Mouse (Mus musculus): ENCODE data around the gene Vmn1r143. TPM values are rescaled to one million over a fixed set of nuclear protein-coding genes. Genes with fewer than 3 reads are reported as not detected.
"Not testable (repeated sequence)": the region's sequence is repeated elsewhere in the genome, so short reads cannot be mapped to it uniquely, and the experiment has no call there.

Vmn1r143 gene
- not detected in 2 replicates for polyA plus RNA-seq (2014; fragmentation: Nextera tagmentation; extraction: Ambion mirVana)

DNA sequence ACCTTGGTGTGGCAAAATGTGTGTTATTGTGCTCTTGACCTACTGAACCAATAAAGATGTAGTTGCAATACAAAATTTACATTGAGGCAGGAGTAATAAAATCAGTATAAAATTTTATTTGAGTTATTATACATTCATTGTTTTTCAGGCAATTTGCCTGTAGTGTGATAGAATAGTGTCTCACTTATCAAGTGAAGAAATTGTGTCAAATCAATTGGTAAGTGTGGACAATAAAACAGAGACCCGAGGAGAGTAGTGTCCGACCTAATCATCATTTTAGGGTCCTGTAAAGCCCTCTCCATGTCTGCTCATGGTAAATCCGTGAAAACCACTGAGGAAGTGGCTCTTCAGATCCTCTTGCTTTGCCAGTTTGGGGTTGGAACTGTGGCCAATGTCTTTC lies at the start of gene Vmn1r143:
Gene Vmn1r143, plus strand, starts transcription at position 301 of the 400 bp plus-strand sequence.
- not testable (repeated sequence) for H3K27me3 ChIP-seq (ENCODE audit: control insufficient read depth, insufficient read depth, low read length); DNase-seq (ENCODE audit: low spot score); H3K9me3 ChIP-seq (ENCODE audit: control insufficient read depth, low read length); ATAC-seq (ENCODE audit: insufficient number of reproducible peaks, low FRiP score, low TSS enrichment, low read depth); H3K4me3 ChIP-seq (ENCODE audit: low read depth, low read length); H3K4me1 ChIP-seq (ENCODE audit: control insufficient read depth, insufficient read depth, low read length); H3K36me3 ChIP-seq (ENCODE audit: control insufficient read depth, insufficient read depth, low read length); H3K9ac ChIP-seq (ENCODE audit: low read length); H3K27ac ChIP-seq (replicated peaks; ENCODE audit: low read depth, low read length); H3K4me2 ChIP-seq (ENCODE audit: low read depth, severe bottlenecking)
- no CpG with 5 or more reads among the region's 3 CpGs for WGBS

- H3K4me3 ChIP-seq (ENCODE audit: low read depth, low read length); H3K27ac ChIP-seq (replicated peaks; ENCODE audit: low read depth, low read length); ATAC-seq (ENCODE audit: insufficient number of reproducible peaks, low FRiP score, low TSS enrichment, low read depth); H3K4me2 ChIP-seq (ENCODE audit: low read depth, severe bottlenecking); DNase-seq (ENCODE audit: low spot score); H3K9me3 ChIP-seq (ENCODE audit: control insufficient read depth, low read length); H3K9ac ChIP-seq (ENCODE audit: low read length); H3K27me3 ChIP-seq (ENCODE audit: control insufficient read depth, insufficient read depth, low read length); H3K4me1 ChIP-seq (ENCODE audit: control insufficient read depth, insufficient read depth, low read length); H3K36me3 ChIP-seq (ENCODE audit: control insufficient read depth, insufficient read depth, low read length): not testable (repeated sequence)
- WGBS = no CpG with 5 or more reads among the region's 3 CpGs
These were observed 25.2 kb upstream of the Vmn1r143 start, which contains the start of gene Vmn1r142 for GRCm38 (mm10) chr7:22163935-22164334. TSS of gene Vmn1r142 (minus strand) at chr7:22164035.

- H3K36me3 ChIP-seq (ENCODE audit: control insufficient read depth, insufficient read depth, low read length); H3K9ac ChIP-seq (ENCODE audit: low read length); H3K4me2 ChIP-seq (ENCODE audit: low read depth, severe bottlenecking); H3K9me3 ChIP-seq (ENCODE audit: control insufficient read depth, low read length); ATAC-seq (ENCODE audit: insufficient number of reproducible peaks, low FRiP score, low TSS enrichment, low read depth); H3K4me3 ChIP-seq (ENCODE audit: low read depth, low read length); DNase-seq (ENCODE audit: low spot score); H3K27ac ChIP-seq (replicated peaks; ENCODE audit: low read depth, low read length); H3K27me3 ChIP-seq (ENCODE audit: control insufficient read depth, insufficient read depth, low read length); H3K4me1 ChIP-seq (ENCODE audit: control insufficient read depth, insufficient read depth, low read length): not testable (repeated sequence)
- WGBS = no CpG with 5 or more reads among the region's 2 CpGs
These were observed 12.0 kb downstream of the Vmn1r143 start, which contains the start of gene Gm8653 for GRCm38 (mm10) chr7:22201164-22201563. TSS of gene Gm8653 (minus strand) at chr7:22201264.

DNA sequence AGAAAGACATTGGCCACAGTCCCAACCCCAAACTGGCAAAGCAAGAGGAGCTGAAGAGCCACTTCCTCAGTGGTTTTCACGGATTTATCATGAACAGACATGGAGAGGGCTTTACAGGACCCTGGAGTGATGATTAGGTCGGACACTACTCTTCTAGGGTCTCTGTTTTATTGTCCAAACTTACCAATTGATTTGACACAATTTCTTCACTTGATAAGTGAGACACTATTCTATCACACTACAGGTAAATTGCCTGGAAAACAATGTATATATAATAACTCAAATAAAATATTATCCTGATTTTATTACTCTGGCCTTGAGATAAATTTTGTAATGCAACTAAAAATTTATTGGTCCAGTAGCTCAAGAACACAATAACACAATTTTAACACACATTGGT lies 40.2 kb downstream of the Vmn1r143 start, which contains the start of gene Gm8453:
Gene Gm8453, minus strand, starts transcription at position 101 of the 400 bp plus-strand sequence.
- ATAC-seq (ENCODE audit: insufficient number of reproducible peaks, low FRiP score, low TSS enrichment, low read depth); H3K4me1 ChIP-seq (ENCODE audit: control insufficient read depth, insufficient read depth, low read length); H3K9ac ChIP-seq (ENCODE audit: low read length); H3K9me3 ChIP-seq (ENCODE audit: control insufficient read depth, low read length); H3K36me3 ChIP-seq (ENCODE audit: control insufficient read depth, insufficient read depth, low read length); H3K4me3 ChIP-seq (ENCODE audit: low read depth, low read length); H3K27me3 ChIP-seq (ENCODE audit: control insufficient read depth, insufficient read depth, low read length); H3K27ac ChIP-seq (replicated peaks; ENCODE audit: low read depth, low read length); H3K4me2 ChIP-seq (ENCODE audit: low read depth, severe bottlenecking); DNase-seq (ENCODE audit: low spot score): not testable (repeated sequence)
- 49% methylated on average over 1 of the region's 2 CpGs for WGBS

Other genes with a start within 250 kb of the Vmn1r143 start
- not detected in 2 replicates for gene Vmn1r137, start 194.8 kb upstream of the Vmn1r143 start, polyA plus RNA-seq (2014; fragmentation: Nextera tagmentation; extraction: Ambion mirVana)
- gene Vmn1r138, start 160.5 kb upstream of the Vmn1r143 start, polyA plus RNA-seq (2014; fragmentation: Nextera tagmentation; extraction: Ambion mirVana) = not detected in 2 replicates
- not detected in 2 replicates for gene Gm6176, start 133.1 kb upstream of the Vmn1r143 start, polyA plus RNA-seq (2014; fragmentation: Nextera tagmentation; extraction: Ambion mirVana)
- not detected in 2 replicates for gene Vmn1r139, start 120.3 kb upstream of the Vmn1r143 start, polyA plus RNA-seq (2014; fragmentation: Nextera tagmentation; extraction: Ambion mirVana)
- not detected in 2 replicates for gene Gm16451, start 71.1 kb upstream of the Vmn1r143 start, polyA plus RNA-seq (2014; fragmentation: Nextera tagmentation; extraction: Ambion mirVana)
- gene Gm10666, start 54.6 kb upstream of the Vmn1r143 start, polyA plus RNA-seq (2014; fragmentation: Nextera tagmentation; extraction: Ambion mirVana) = not detected in 2 replicates
- gene Vmn1r142, start 25.3 kb upstream of the Vmn1r143 start, polyA plus RNA-seq (2014; fragmentation: Nextera tagmentation; extraction: Ambion mirVana) = not detected in 2 replicates
- not detected in 2 replicates for gene Gm8653, start 11.9 kb downstream of the Vmn1r143 start, polyA plus RNA-seq (2014; fragmentation: Nextera tagmentation; extraction: Ambion mirVana)
- gene Gm8453, start 40.1 kb downstream of the Vmn1r143 start, polyA plus RNA-seq (2014; fragmentation: Nextera tagmentation; extraction: Ambion mirVana) = not detected in 2 replicates
- not detected in 2 replicates for gene Gm4187, start 140.3 kb downstream of the Vmn1r143 start, polyA plus RNA-seq (2014; fragmentation: Nextera tagmentation; extraction: Ambion mirVana)
- gene Gm8660, start 181.7 kb downstream of the Vmn1r143 start, polyA plus RNA-seq (2014; fragmentation: Nextera tagmentation; extraction: Ambion mirVana) = not detected in 2 replicates
- gene Vmn1r148, start 224.2 kb downstream of the Vmn1r143 start, polyA plus RNA-seq (2014; fragmentation: Nextera tagmentation; extraction: Ambion mirVana) = not detected in 2 replicates
- not detected in 2 replicates for gene Vmn1r149, start 248.9 kb downstream of the Vmn1r143 start, polyA plus RNA-seq (2014; fragmentation: Nextera tagmentation; extraction: Ambion mirVana)

Measured in limb, embryonic 11.5 days (tissue).